Mouse (Mus musculus) lung, postnatal 0 days (tissue): Measurements from ENCODE around the gene Ifi203.
"Not testable (repeated sequence)": the region's sequence is repeated elsewhere in the genome, so short reads cannot be mapped to it uniquely, and the experiment has no call there.

Experiments used
- CTCF ChIP-seq: IDR thresholded peaks from 2 replicates; pipeline ENCODE4 v1.5.1; 2016; ENCODE audit warnings: antibody characterized with exemption, mild to moderate bottlenecking
- EP300 ChIP-seq: IDR thresholded peaks from 2 replicates; pipeline ENCODE4 v1.6.1; 2016; ENCODE audit warnings: antibody characterized with exemption, mild to moderate bottlenecking, control low read depth

- TF ChIP-seq CTCF, EP300: not testable (repeated sequence)
Observed at GRCm38 (mm10) chr1:173905885-173906284, 36.6 kb downstream of the Ifi203 start.
